Mouse (Mus musculus): ENCODE results near the gene Slc9a5. TPM values are rescaled to one million over a fixed set of nuclear protein-coding genes. Genes with fewer than 3 reads are reported as not detected.

Slc9a5 gene
- polyA plus RNA-seq, 1 experiment: 33.5 TPM

DNA sequence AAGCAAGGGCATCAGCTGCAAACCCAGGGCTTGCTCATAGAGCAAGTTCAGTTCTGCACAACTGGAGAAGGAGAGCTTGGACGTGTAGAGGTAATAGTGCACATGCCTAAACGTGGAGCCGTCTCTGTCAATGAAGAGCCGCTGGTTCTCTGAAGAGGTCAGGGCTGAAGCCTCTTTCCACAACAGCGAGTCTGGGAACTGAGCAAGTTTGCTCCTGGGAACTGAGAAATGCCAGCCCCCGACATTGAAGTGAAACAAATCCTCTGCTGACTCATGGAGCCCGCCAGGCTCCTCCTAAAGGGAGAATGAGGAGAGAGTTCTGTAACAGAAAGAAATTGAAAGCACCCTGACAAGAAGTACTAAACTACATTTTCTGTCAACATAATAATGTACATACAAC lies 59.7 kb downstream of the Slc9a5 start:
- Histone ChIP-seq H3K27me3 (ENCODE audit: control insufficient read depth, insufficient read depth, low read length) (no peaks in the 10 kb centered on the region), H3K4me1 (ENCODE audit: control insufficient read depth, insufficient read depth, low read length) (no peaks in the 10 kb centered on the region), H3K36me3 (ENCODE audit: control insufficient read depth, insufficient read depth, low read length) (no peaks in the 10 kb centered on the region), H3K4me3 (ENCODE audit: control insufficient read depth, low read depth, low read length) (no peak overlapping the region), H3K27ac (ENCODE audit: control insufficient read depth, insufficient read depth, low read depth, low read length) (no peak overlapping the region)
- no peak for TF ChIP-seq CTCF (IDR thresholded peaks at IDR 0.05; ENCODE audit: control insufficient read depth, insufficient read depth, insufficient replicate concordance, low read depth, low read length)
- TF ChIP-seq POLR2A (IDR thresholded peaks at IDR 0.05; ENCODE audit: control insufficient read depth, low read depth, low read length): no peak

DNA sequence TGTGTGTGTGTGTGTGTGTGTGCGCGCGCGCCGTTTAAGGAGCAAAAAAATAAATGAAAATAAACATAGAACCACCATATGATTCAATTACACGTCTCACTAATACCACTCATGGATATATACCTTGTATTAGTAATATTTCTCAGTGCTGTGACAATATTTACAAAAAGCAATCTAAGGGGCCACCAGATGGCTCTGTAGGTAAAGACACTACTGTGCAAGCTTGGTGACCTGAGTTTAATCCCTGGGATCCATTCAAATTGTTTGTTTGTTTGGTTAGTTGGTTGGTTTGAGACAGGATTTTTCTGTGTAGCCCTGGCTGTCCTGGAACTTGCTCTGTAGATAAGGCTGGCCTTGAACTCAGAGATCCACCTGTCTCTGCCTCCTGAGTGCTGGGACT lies 61.3 kb downstream of the Slc9a5 start:
- no peaks in the 10 kb centered on the region for H3K27me3 ChIP-seq (ENCODE audit: control insufficient read depth, insufficient read depth, low read length)
- H3K36me3 ChIP-seq (ENCODE audit: control insufficient read depth, insufficient read depth, low read length): no peaks in the 10 kb centered on the region
- H3K4me3 ChIP-seq (ENCODE audit: control insufficient read depth, low read depth, low read length): no peak overlapping the region
- TF ChIP-seq POLR2A (IDR thresholded peaks at IDR 0.05; ENCODE audit: control insufficient read depth, low read depth, low read length): no peak
- TF ChIP-seq CTCF (IDR thresholded peaks at IDR 0.05; ENCODE audit: control insufficient read depth, insufficient read depth, insufficient replicate concordance, low read depth, low read length): no peak
- no peaks in the 10 kb centered on the region for H3K4me1 ChIP-seq (ENCODE audit: control insufficient read depth, insufficient read depth, low read length)
- no peak overlapping the region for H3K27ac ChIP-seq (ENCODE audit: control insufficient read depth, insufficient read depth, low read depth, low read length)

DNA sequence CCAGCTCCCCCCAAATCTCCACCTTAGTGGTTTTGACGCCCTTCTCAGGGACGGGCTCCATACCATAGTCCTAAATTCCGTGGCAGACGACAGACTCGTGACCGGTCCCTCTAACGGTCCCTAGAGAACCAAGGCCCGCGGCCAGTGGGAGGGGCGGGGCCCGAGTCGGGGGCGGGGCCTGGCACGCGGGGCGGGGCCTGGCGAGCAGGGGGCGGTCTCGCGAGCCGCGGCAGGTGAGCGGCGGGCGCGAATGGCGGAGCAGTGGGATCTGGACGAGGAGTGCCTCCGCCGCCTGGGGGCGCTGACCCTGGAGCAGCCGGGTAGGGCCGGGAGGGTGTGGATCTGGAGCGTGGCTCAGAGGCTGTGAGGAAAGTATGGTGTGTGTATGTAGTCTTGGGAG lies 64.7 kb downstream of the Slc9a5 start, which contains the start of the genes Kctd19 and Lrrc36:
Gene Kctd19, minus strand, starts transcription at position 112 of the 400 bp plus-strand sequence.
Gene Lrrc36, plus strand, starts transcription at position 181 of the 400 bp plus-strand sequence.
- TF ChIP-seq CTCF (IDR thresholded peaks at IDR 0.05; ENCODE audit: control insufficient read depth, insufficient read depth, insufficient replicate concordance, low read depth, low read length) (peak; percentile 48), POLR2A (IDR thresholded peaks at IDR 0.05; ENCODE audit: control insufficient read depth, low read depth, low read length) (peak; percentile 92)
- Histone ChIP-seq H3K27me3 (ENCODE audit: control insufficient read depth, insufficient read depth, low read length) (no peaks in the 10 kb centered on the region), H3K4me1 (ENCODE audit: control insufficient read depth, insufficient read depth, low read length) (no peaks in the 10 kb centered on the region), H3K36me3 (ENCODE audit: control insufficient read depth, insufficient read depth, low read length) (no peaks in the 10 kb centered on the region), H3K27ac (ENCODE audit: control insufficient read depth, insufficient read depth, low read depth, low read length) (peak within 1 kb of the TSS; percentile 94), H3K4me3 (ENCODE audit: control insufficient read depth, low read depth, low read length) (peak within 1 kb of the TSS; percentile 93)

DNA sequence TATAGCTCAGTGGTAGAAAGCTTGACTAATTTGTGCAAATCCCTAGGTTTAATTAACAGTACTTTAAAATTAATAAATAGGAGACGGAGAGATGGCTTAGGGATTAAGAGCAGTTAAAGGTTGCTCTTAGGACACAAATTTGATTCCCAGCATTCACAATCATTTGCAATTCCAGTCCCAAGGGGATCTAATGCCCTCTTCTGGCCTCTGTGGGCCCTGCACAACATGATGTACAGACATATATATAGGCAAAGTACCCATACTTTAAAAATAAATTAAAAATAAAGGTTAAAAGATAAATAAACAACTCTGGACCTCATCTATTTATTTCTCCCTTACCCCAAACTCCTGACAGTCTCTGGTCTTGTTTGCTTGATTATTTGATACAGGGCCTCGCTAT lies 70.3 kb downstream of the Slc9a5 start:
- Histone ChIP-seq H3K27ac (ENCODE audit: control insufficient read depth, insufficient read depth, low read depth, low read length) (no peak overlapping the region), H3K36me3 (ENCODE audit: control insufficient read depth, insufficient read depth, low read length) (no peaks in the 10 kb centered on the region), H3K4me1 (ENCODE audit: control insufficient read depth, insufficient read depth, low read length) (no peaks in the 10 kb centered on the region), H3K4me3 (ENCODE audit: control insufficient read depth, low read depth, low read length) (no peak overlapping the region), H3K27me3 (ENCODE audit: control insufficient read depth, insufficient read depth, low read length) (no peaks in the 10 kb centered on the region)
- no peak for TF ChIP-seq POLR2A (IDR thresholded peaks at IDR 0.05; ENCODE audit: control insufficient read depth, low read depth, low read length)
- TF ChIP-seq CTCF (IDR thresholded peaks at IDR 0.05; ENCODE audit: control insufficient read depth, insufficient read depth, insufficient replicate concordance, low read depth, low read length): no peak

Other genes starting within 250 kb of the Slc9a5 start
- gene Ces4a, start 217.0 kb upstream of the Slc9a5 start, polyA plus RNA-seq (2012; rRNA removed): 0.19 TPM in 2 replicates
- 7.0 and 7.7 TPM in 2 replicates for gene Cbfb, start 178.2 kb upstream of the Slc9a5 start, polyA plus RNA-seq (2012; rRNA removed)
- gene D230025D16Rik, start 123.7 kb upstream of the Slc9a5 start, polyA plus RNA-seq (2012; rRNA removed): 6.4 and 7.8 TPM in 2 replicates
- 6.8 and 7.0 TPM in 2 replicates for gene B3gnt9, start 93.7 kb upstream of the Slc9a5 start, polyA plus RNA-seq (2012; rRNA removed)
- 2.4 TPM in 2 replicates for gene Tradd, start 84.2 kb upstream of the Slc9a5 start, polyA plus RNA-seq (2012; rRNA removed)
- gene Fbxl8, start 84.2 kb upstream of the Slc9a5 start, polyA plus RNA-seq (2012; rRNA removed): 0.51 and 0.55 TPM in 2 replicates
- gene Hsf4, start 79.0 kb upstream of the Slc9a5 start, polyA plus RNA-seq (2012; rRNA removed): 0.09 and 0.20 TPM in 2 replicates
- 0.09 and 0.11 TPM in 2 replicates for gene Nol3, start 72.7 kb upstream of the Slc9a5 start, polyA plus RNA-seq (2012; rRNA removed)
- 78.2 and 90.9 TPM in 2 replicates for gene 4931428F04Rik, start 59.0 kb upstream of the Slc9a5 start, polyA plus RNA-seq (2012; rRNA removed)
- gene Exoc3l, start 52.7 kb upstream of the Slc9a5 start, polyA plus RNA-seq (2012; rRNA removed): 28.2 and 28.5 TPM in 2 replicates
- gene E2f4, start 51.2 kb upstream of the Slc9a5 start, polyA plus RNA-seq (2012; rRNA removed): 64.1 and 67.7 TPM in 2 replicates
- 3.5 and 5.0 TPM in 2 replicates for gene Elmo3, start 43.2 kb upstream of the Slc9a5 start, polyA plus RNA-seq (2012; rRNA removed)
- gene Lrrc29, start 22.6 kb upstream of the Slc9a5 start, polyA plus RNA-seq (2012; rRNA removed): 117 and 127 TPM in 2 replicates
- 31.4 and 32.4 TPM in 2 replicates for gene Tmem208, start 22.5 kb upstream of the Slc9a5 start, polyA plus RNA-seq (2012; rRNA removed)
- 17.9 TPM in 2 replicates for gene Fhod1, start 890 bp upstream of the Slc9a5 start, polyA plus RNA-seq (2012; rRNA removed)
- gene Plekhg4, start 24.4 kb downstream of the Slc9a5 start, polyA plus RNA-seq (2012; rRNA removed): 23.0 and 24.2 TPM in 2 replicates
- gene Kctd19, start 64.7 kb downstream of the Slc9a5 start, polyA plus RNA-seq (2012; rRNA removed): 174 and 187 TPM in 2 replicates
- gene Lrrc36, start 64.7 kb downstream of the Slc9a5 start, polyA plus RNA-seq (2012; rRNA removed): 75.6 and 79.0 TPM in 2 replicates
- 21.5 and 23.4 TPM in 2 replicates for gene Tppp3, start 122.7 kb downstream of the Slc9a5 start, polyA plus RNA-seq (2012; rRNA removed)
- gene Zdhhc1, start 148.1 kb downstream of the Slc9a5 start, polyA plus RNA-seq (2012; rRNA removed): 45.4 and 50.1 TPM in 2 replicates
- 0.19 and 0.41 TPM in 2 replicates for gene Hsd11b2, start 169.9 kb downstream of the Slc9a5 start, polyA plus RNA-seq (2012; rRNA removed)
- 43.8 and 47.4 TPM in 2 replicates for gene Atp6v0d1, start 217.2 kb downstream of the Slc9a5 start, polyA plus RNA-seq (2012; rRNA removed)